Mouse (Mus musculus) liver, adult 2 months (tissue): ENCODE measurements around the gene Cxcr5.

ENCODE experiments used
- CTCF ChIP-seq: fragments of 200-500 bp; IDR thresholded peaks from 2 replicates; pipeline ENCODE4 v1.5.1; 2011; ENCODE audit warnings: low read depth, low read length, control low read depth
- POLR2A ChIP-seq: fragments of 200-500 bp; IDR thresholded peaks from 2 replicates; pipeline ENCODE4 v1.6.1; 2011; ENCODE audit warnings: low read length, control low read depth; ENCODE audit not compliant: insufficient read depth; ENCODE audit errors: extremely low read depth

DNA sequence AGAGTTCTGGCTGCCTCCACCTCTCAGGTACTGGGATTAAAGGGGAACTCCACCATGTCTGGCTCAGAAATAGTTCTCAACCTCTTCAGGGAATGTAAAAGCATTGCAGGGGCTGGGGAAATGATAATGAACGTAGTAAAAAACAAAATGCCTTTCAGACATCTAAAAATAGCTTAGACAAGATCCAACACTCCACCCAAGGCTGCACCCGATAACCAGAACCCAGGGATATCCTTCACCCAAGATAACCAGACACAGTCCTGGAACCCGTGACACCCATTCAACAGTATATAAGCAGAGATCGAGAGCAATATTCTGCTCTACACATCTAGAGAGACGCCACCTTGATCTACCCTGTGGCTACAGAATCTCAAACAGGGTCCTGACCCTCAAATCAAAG is 18.4 kb upstream of the Cxcr5 start:
- no peak for TF ChIP-seq CTCF
- no peak for TF ChIP-seq POLR2A
